Mouse (Mus musculus) cerebellum, adult 9-11 months (tissue): ENCODE data around the gene Tcaf1.
A peak's percentile ranks its signal among the peaks of the same experiment; 100 is the strongest.

ENCODE experiments used
- DNase-seq: peaks from one replicate; pipeline ENCODE4 v3.0.0; 2022

Gene Tcaf1

GRCm38 (mm10) chr6:42709291-42710211, at the start of gene Tcaf1:
TSS of gene Tcaf1 (minus strand) at chr6:42710088.
- DNase-seq: peak; percentile 95

GRCm38 (mm10) chr6:42756104-42756503, 46.2 kb upstream of the Tcaf1 start, which contains the start of gene Olfr38:
TSS of gene Olfr38 (plus strand) at chr6:42756404.
- no peak for DNase-seq

- DNase-seq: no peak
Measured at GRCm38 (mm10) chr6:42747846-42748245, 38.0 kb upstream of the Tcaf1 start.

- no peak for DNase-seq
Measured at GRCm38 (mm10) chr6:42742303-42742702, 32.4 kb upstream of the Tcaf1 start.

- DNase-seq: no peak
Measured at GRCm38 (mm10) chr6:42739071-42739470, 29.2 kb upstream of the Tcaf1 start, which contains the start of gene Olfr453. TSS of gene Olfr453 (plus strand) at chr6:42739371.

GRCm38 (mm10) chr6:42717973-42718372, 8.1 kb upstream of the Tcaf1 start:
- DNase-seq: no peak

GRCm38 (mm10) chr6:42714668-42715067, 4.8 kb upstream of the Tcaf1 start:
- DNase-seq: no peak

GRCm38 (mm10) chr6:42692517-42693190, 17.2 kb downstream of the Tcaf1 start:
- DNase-seq: peak; percentile 88

- peak; percentile 88 for DNase-seq
Measured at GRCm38 (mm10) chr6:42692154-42692516, 17.8 kb downstream of the Tcaf1 start.

- DNase-seq: no peak
Measured at GRCm38 (mm10) chr6:42689761-42690160, 20.1 kb downstream of the Tcaf1 start.

GRCm38 (mm10) chr6:42687907-42688306, 22.0 kb downstream of the Tcaf1 start:
- no peak for DNase-seq

GRCm38 (mm10) chr6:42680077-42680476, 29.8 kb downstream of the Tcaf1 start:
- no peak for DNase-seq

GRCm38 (mm10) chr6:42676011-42676410, 33.9 kb downstream of the Tcaf1 start:
- no peak for DNase-seq

- no peak for DNase-seq
Measured at GRCm38 (mm10) chr6:42671767-42672166, 38.1 kb downstream of the Tcaf1 start.

- DNase-seq: no peak
Measured at GRCm38 (mm10) chr6:42667722-42668121, 42.2 kb downstream of the Tcaf1 start.

- no peak for DNase-seq
Measured at GRCm38 (mm10) chr6:42661739-42662138, 48.1 kb downstream of the Tcaf1 start.

GRCm38 (mm10) chr6:42644912-42645549, 64.9 kb downstream of the Tcaf1 start, which contains the start of gene Tcaf2:
TSS of gene Tcaf2 (minus strand) at chr6:42645254.
- peak; percentile 70 for DNase-seq

GRCm38 (mm10) chr6:42634393-42634792, 75.5 kb downstream of the Tcaf1 start:
- DNase-seq: no peak

- no peak for DNase-seq
Measured at GRCm38 (mm10) chr6:42631395-42631794, 78.5 kb downstream of the Tcaf1 start.
